Mouse (Mus musculus) neural tube, embryonic 14.5 days (tissue): Measurements from ENCODE around the gene Ap2a2. TPM values are rescaled to one million over a fixed set of nuclear protein-coding genes. Genes with fewer than 3 reads are reported as not detected.
"Not testable (repeated sequence)": the region's sequence is repeated elsewhere in the genome, so short reads cannot be mapped to it uniquely, and the experiment has no call there.

Source experiments
- ATAC-seq: fragments of 200-750 bp; cut with Nextera tagmentation; 2 replicates; pipeline ENCODE4 v1.8.0; 2017; ENCODE audit warnings: low read depth, mild to moderate bottlenecking, moderate TSS enrichment, moderate library complexity
- H3K27ac ChIP-seq: fragments of 300-500 bp; sonication (generic); 2 replicates; pipeline ENCODE4 v1.5.1; 2014; ENCODE audit warnings: low read depth, mild to moderate bottlenecking, control low read depth, low read length, moderate library complexity, mixed read lengths
- H3K27me3 ChIP-seq: fragments of 300-500 bp; sonication (generic); 2 replicates; pipeline ENCODE4 v1.6.1; 2014; ENCODE audit warnings: low read length; ENCODE audit not compliant: control insufficient read depth, insufficient read depth
- H3K36me3 ChIP-seq: fragments of 300-500 bp; sonication (generic); 2 replicates; pipeline ENCODE4 v1.6.1; 2014; ENCODE audit warnings: low read length, mixed read lengths; ENCODE audit not compliant: control insufficient read depth, insufficient read depth
- H3K4me1 ChIP-seq: fragments of 300-500 bp; sonication (generic); 2 replicates; pipeline ENCODE4 v1.6.1; 2014; ENCODE audit warnings: low read length; ENCODE audit not compliant: control insufficient read depth, insufficient read depth
- H3K4me2 ChIP-seq: fragments of 300-500 bp; sonication (generic); 2 replicates; pipeline ENCODE4 v1.6.1; 2014; ENCODE audit warnings: mild to moderate bottlenecking, low read depth, low read length, control low read depth
- H3K4me3 ChIP-seq: fragments of 300-500 bp; sonication (generic); 2 replicates; pipeline ENCODE4 v1.5.1; 2014; ENCODE audit warnings: low read depth, low read length, control low read depth, mixed read lengths
- H3K9ac ChIP-seq: fragments of 300-500 bp; sonication (generic); replicated peaks from 2 replicates; pipeline ENCODE4 v1.6.1; 2014; ENCODE audit warnings: low read depth, mild to moderate bottlenecking, control low read depth, low read length, mixed read lengths
- H3K9me3 ChIP-seq: fragments of 300-500 bp; sonication (generic); 2 replicates; pipeline ENCODE4 v1.6.1; 2016; ENCODE audit warnings: low read length; ENCODE audit not compliant: control insufficient read depth
- WGBS: fragments of 180-500 bp; shearing (Covaris S2); extraction: QIAGEN DNeasy Blood & Tissue Kit; methylation state at CpG from one replicate; pipeline ENCODE4 v1.1.7; 2014; 5-methylcytosine and 5-hydroxymethylcytosine counted together
- polyA plus RNA-seq: library from polyadenylated mRNA; unstranded; fragments of >200 nt; fragmentation: Nextera tagmentation; extraction: Ambion mirVana; gene quantifications from 2 replicates; pipeline ENCODE4 v1.2.1, GENCODE M21; 2014

The Ap2a2 gene
- polyA plus RNA-seq, 1 experiment from 2014 or later: 98.5 TPM

DNA sequence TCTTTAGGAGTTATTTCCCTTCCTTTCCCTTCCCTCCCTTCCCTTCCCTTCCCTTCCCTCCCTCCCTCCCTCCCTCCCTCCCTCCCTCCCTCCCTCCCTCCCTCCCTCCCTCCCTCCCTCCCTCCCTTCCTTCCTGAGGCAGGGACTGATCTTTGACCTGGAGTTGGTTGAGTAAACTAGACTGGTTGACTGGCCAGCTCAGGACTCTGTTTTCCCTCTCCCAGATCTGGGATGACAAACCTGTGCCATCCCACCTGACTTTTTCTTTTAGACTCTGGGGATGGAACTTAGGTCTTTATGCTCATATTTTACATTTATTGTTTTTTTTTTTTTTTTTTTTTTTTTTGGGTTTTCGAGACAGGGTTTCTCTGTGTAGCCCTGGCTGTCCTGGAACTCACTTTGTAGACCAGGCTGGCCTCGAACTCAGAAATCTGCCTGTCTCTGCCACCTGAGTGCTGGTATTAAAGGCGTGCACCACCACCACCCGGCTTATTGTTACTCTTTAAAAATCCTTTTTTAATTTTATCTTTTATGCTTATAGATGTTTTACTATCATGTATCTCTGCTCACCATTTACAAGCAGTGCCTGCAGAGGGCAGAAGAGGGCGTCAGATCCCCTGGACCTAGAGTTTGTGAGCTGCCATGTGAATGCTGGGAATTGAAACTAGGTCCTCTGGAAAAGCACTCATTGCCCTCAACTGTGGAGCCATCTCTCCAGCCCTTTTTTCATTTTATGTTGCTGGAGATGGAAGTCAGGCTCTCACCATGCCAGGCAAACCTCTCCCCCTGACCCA, 22.3 kb downstream of the Ap2a2 start:
- Histone ChIP-seq H3K4me3 (no peak overlapping the region), H3K36me3 (peaks cover 10% of the 10 kb centered on the region; the same call in 1 of the 2 replicates), H3K27me3 (no peaks in the 10 kb centered on the region), H3K4me1 (no peaks in the 10 kb centered on the region), H3K9ac (no peak overlapping the region), H3K27ac (no peak overlapping the region), H3K4me2 (no peak overlapping the region), H3K9me3 (no peaks in the 10 kb centered on the region)
- 86% methylated on average over 4 of the region's 5 CpGs for whole genome bisulfite sequencing
- ATAC-seq: no peak

DNA sequence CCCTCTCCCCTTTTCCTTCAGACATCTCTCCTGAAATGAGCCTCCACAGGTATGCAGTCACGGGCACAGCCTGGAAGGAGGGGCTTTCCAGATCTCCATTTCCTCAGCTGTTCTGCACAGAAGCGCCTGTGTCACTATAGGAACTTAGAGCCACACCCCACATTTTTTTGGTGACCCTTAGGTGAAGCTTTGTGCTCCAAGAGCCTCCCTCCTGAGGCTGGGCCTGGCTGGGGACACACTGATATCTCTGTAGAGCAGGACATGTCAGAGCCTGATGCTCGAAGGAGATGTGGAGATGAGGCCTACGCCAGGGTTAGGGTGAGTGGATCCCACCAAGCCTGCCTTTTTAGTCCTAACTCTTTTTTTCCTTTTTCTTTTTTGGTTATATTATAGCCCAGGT, 23.3 kb downstream of the Ap2a2 start:
- 91% methylated on average over 4 of the region's 4 CpGs for WGBS
- no peak for ATAC-seq
- Histone ChIP-seq H3K27ac (no peak overlapping the region), H3K27me3 (no peaks in the 10 kb centered on the region), H3K9me3 (no peaks in the 10 kb centered on the region), H3K36me3 (peaks cover 15% of the 10 kb centered on the region; the same call in 1 of the 2 replicates), H3K4me2 (no peak overlapping the region), H3K9ac (no peak overlapping the region), H3K4me1 (no peaks in the 10 kb centered on the region), H3K4me3 (no peak overlapping the region)

DNA sequence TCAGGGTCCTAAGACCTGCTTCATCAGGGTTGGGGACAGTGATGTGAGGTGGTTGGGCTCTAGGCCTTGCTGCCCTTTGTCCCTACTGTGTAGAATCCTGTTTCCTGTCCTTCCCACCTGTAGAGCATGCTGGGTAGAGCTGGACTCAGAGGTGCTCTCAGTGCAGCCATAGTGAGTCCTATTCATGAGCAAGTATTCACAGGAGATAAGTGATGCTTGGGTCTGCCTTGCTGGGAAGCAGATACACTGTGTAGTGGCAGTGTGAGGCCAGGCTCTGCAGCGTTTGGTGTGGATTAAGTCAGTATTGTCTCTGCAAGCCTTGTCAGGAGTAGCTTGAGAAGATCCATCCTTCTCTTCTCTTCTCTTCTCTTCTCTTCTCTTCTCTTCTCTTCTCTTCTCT, 23.9 kb downstream of the Ap2a2 start:
- Histone ChIP-seq H3K4me1 (no peaks in the 10 kb centered on the region), H3K4me3 (no peak overlapping the region), H3K9ac (no peak overlapping the region), H3K9me3 (no peaks in the 10 kb centered on the region), H3K36me3 (peaks cover 17% of the 10 kb centered on the region), H3K27ac (no peak overlapping the region), H3K27me3 (no peaks in the 10 kb centered on the region), H3K4me2 (no peak overlapping the region)
- 90% methylated on average over 1 of the region's 1 CpGs for WGBS
- ATAC-seq: no peak

DNA sequence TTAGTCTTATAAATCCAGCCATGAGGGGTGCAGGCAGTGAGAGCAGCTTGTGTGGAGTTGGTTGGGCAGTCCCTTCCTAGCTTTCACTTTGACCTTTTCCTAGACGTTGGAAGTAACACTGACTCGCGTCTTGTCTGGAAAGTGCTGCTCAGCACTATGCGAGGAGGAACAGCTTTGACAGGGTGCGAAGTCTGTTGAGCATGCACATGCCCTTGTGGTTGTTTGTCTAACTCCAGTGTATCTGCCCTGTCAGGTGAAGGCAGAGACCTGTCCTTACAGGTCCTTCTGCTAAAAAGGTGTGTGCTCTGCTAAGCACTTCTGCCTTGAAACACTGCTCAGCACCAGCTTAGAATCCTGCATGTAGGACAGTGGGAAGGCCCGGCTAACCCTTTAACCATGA, 26.9 kb downstream of the Ap2a2 start:
- no peak for ATAC-seq
- 92% methylated on average over 6 of the region's 6 CpGs for WGBS
- Histone ChIP-seq H3K9me3 (no peaks in the 10 kb centered on the region), H3K27me3 (no peaks in the 10 kb centered on the region), H3K4me2 (no peak overlapping the region), H3K36me3 (peaks cover 23% of the 10 kb centered on the region), H3K27ac (no peak overlapping the region), H3K9ac (no peak overlapping the region), H3K4me1 (no peaks in the 10 kb centered on the region), H3K4me3 (no peak overlapping the region)

DNA sequence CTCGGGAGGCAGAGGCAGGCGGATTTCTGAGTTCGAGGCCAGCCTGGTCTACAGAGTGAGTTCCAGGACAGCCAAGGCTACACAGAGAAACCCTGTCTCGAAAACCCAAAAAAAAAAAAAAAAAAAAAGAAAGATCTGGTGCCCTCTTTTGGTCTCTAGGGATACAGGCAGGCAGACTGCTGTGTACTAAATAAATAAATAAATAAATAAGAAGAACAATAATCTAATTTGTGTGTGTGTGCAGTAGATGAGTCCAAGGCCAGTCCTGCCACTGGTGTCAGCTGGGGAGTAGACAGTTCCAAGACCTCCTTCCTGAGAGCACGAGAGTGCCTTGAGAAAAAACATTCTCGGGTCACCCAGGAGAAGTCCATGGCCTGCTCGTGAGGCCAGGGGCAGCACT, 28.3 kb downstream of the Ap2a2 start:
- not testable (repeated sequence) for H3K27ac ChIP-seq, H3K27me3 ChIP-seq, H3K4me1 ChIP-seq, H3K4me3 ChIP-seq, H3K9ac ChIP-seq, H3K9me3 ChIP-seq, ATAC-seq, H3K4me2 ChIP-seq
- H3K36me3 ChIP-seq: peaks cover 23% of the 10 kb centered on the region
- WGBS: 98% methylated on average over 6 of the region's 7 CpGs

DNA sequence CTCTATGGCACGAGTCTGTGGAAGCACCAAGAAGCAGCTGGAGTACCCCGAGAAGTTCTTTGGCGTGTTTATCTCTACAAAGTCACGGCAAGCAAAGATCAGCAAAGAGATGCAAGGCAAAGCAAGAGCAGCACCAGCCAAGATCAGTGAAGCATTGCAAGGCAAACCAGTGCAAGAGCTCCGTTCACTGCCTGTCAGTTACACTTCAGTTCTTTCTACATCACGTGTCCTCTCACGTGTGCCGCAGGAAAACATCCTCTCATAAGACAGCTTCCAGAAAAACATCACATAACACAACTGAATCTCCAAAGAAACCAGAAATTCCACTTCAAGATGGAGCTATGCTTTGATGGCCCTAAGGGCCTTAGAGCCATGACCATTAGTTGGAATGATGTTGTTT, 29.0 kb downstream of the Ap2a2 start:
- Histone ChIP-seq H3K27me3 (no peaks in the 10 kb centered on the region), H3K27ac (no peak overlapping the region), H3K4me2 (no peak overlapping the region), H3K4me1 (no peaks in the 10 kb centered on the region), H3K4me3 (no peak overlapping the region), H3K9me3 (no peaks in the 10 kb centered on the region), H3K36me3 (peaks cover 23% of the 10 kb centered on the region), H3K9ac (no peak overlapping the region)
- ATAC-seq: no peak
- WGBS: 96% methylated on average over 8 of the region's 8 CpGs

DNA sequence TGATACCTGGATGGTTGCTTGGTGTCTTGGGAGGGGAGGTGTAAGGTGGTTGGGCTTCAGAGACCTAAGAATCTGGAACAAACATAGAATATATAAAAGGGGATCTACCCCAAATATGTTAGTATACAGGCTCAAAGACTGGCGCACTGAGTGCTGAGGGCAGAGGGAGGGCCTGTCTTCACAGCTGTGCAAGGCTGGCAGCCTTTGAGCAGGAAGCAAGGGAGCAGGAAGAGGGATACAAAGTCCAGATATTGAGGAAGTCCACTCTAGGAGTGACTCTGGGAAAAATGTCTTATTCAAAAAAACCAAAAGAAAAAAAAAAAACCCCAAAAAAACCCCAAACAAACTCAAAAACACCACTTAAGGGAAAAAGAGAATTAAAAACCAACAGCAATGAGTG, 30.1 kb downstream of the Ap2a2 start:
- Histone ChIP-seq H3K9ac (no peak overlapping the region), H3K27me3 (no peaks in the 10 kb centered on the region), H3K4me2 (no peak overlapping the region), H3K27ac (no peak overlapping the region), H3K4me1 (no peaks in the 10 kb centered on the region), H3K36me3 (peaks cover 27% of the 10 kb centered on the region), H3K4me3 (no peak overlapping the region), H3K9me3 (no peaks in the 10 kb centered on the region)
- ATAC-seq: no peak
- 96% methylated on average over 1 of the region's 1 CpGs for WGBS

DNA sequence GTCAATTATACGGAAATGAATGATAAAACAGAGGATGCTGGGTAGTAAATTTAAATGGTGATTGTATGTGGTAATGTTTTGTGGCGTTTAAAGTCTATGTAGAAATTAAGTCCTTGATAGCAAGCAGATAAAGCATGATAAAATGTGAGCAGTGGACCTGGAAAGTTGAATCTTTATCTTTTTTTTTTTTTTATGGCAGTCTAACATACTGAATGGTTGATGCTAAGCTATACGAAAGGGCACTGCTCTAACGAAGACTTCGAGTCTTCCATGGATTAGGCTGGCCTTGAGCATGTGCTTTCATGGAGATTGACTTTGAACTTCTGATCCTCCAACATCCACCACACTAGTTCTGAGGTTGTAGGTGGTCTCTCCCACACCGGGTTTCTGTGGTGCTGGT, 31.1 kb downstream of the Ap2a2 start:
- Histone ChIP-seq H3K9ac (no peak overlapping the region), H3K36me3 (peaks cover 34% of the 10 kb centered on the region)

DNA sequence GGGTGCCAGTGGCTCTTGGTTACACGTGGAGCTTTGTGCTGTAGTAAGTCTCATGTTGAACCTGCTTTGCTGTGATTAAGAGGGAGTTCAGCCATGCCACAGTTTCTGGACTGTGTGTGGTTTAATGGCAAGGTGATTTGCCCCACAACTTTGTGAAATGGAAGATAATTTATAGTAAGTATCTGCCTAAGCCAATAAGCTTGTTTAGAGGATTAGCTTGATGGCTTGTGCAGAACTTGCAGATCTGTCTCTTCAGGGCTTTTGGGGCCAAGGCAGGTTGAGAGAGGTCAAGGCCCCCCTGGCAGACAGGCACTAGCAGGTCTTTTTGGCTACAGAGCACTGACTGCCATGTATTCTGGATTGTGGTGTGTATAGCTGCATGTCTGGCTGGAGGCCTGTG, 35.0 kb downstream of the Ap2a2 start:
- Histone ChIP-seq H3K4me3 (no peak overlapping the region), H3K27ac (no peak overlapping the region), H3K9me3 (no peaks in the 10 kb centered on the region), H3K4me2 (no peak overlapping the region), H3K9ac (no peak overlapping the region), H3K4me1 (no peaks in the 10 kb centered on the region), H3K36me3 (peaks cover 23% of the 10 kb centered on the region), H3K27me3 (no peaks in the 10 kb centered on the region)
- 89% methylated on average over 1 of the region's 1 CpGs for WGBS
- no peak for ATAC-seq

More for the DNA sequence above, 31.1 kb downstream of the Ap2a2 start:
- Histone ChIP-seq H3K4me1 (no peaks in the 10 kb centered on the region), H3K9me3 (no peaks in the 10 kb centered on the region), H3K27me3 (no peaks in the 10 kb centered on the region), H3K4me2 (no peak overlapping the region), H3K27ac (no peak overlapping the region), H3K4me3 (no peak overlapping the region)
- 94% methylated on average over 6 of the region's 6 CpGs for WGBS
- no peak for ATAC-seq
